Mouse (Mus musculus) small intestine, adult 2 months (tissue): ENCODE data around the gene Ciao2b.

Source experiments
- CTCF ChIP-seq: fragments of 200-500 bp; IDR thresholded peaks from 2 replicates; pipeline ENCODE4 v1.5.1; 2012; ENCODE audit warnings: low read depth, mild to moderate bottlenecking, control low read depth, inconsistent platforms, low read length, moderate library complexity, mixed read lengths; ENCODE audit not compliant: insufficient replicate concordance, insufficient read length; ENCODE audit errors: extremely low read depth
- POLR2A ChIP-seq: fragments of 200-500 bp; IDR thresholded peaks from 2 replicates; pipeline ENCODE4 v1.6.1; 2012; ENCODE audit warnings: low read depth, mild to moderate bottlenecking, control low read depth, inconsistent platforms, low read length, moderate library complexity

- TF ChIP-seq CTCF (no peak), POLR2A (no peak)
Observed at GRCm38 (mm10) chr8:104688433-104688832, 46.7 kb upstream of the Ciao2b start.
